Mouse (Mus musculus): ENCODE results near the gene Numa1.
"Not testable (repeated sequence)": the region's sequence is repeated elsewhere in the genome, so short reads cannot be mapped to it uniquely, and the experiment has no call there.

Gene Numa1

DNA sequence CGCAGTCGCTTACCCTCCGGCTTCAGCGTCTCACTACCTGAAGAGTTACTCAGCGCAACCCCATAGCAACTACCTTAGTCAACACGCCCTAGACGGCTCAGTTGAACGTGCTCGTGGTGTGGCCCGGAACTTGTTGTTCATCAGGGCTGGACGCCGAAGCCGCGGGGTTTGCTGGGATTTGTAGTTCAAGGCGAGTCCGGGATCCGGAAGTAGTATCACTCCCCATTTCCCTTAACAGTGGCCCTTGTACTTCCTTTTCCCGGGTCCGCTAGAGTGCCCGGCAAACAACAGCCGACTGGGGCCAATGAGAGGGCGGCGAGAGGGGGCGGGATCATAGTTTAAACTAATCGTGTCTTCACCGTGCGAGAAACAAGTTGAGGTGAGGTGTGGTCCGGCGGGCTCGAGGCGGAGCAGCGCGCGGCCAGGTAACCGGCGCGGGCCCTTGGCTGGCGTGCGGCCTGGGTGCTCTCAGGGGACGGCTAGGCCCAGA lies at the start of gene Numa1, which contains the start of gene Lrrc51:
Gene Numa1, plus strand, starts transcription at position 361 of the 490 bp plus-strand sequence.
Gene Lrrc51, minus strand, starts transcription at position 145 of the 490 bp plus-strand sequence.
- DNase-seq (ENCODE audit: low spot score): peak; percentile 98

DNA sequence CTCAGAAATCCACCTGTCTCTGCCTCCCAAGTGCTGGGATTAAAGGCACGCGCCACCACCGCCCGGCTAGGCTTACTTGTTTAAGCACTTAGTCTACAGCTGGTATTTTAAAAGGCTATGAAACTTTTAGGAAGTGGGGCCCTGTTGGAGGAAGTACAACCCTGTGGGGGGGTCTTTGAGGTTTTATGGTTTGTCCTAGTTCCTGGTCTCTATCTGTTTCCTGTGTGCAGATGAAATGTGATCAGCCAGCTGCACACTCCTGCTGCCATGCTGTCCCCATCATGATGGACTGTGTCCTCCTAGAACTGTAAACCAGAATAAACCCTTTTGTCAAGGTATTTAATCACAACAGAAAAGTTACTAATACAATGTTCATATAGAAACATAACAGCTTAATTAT lies 49.8 kb upstream of the Numa1 start:
- DNase-seq (ENCODE audit: low spot score): no peak

GRCm38 (mm10) chr7:101886274-101886673 lies 47.6 kb upstream of the Numa1 start:
- DNase-seq (ENCODE audit: low spot score): no peak

DNA sequence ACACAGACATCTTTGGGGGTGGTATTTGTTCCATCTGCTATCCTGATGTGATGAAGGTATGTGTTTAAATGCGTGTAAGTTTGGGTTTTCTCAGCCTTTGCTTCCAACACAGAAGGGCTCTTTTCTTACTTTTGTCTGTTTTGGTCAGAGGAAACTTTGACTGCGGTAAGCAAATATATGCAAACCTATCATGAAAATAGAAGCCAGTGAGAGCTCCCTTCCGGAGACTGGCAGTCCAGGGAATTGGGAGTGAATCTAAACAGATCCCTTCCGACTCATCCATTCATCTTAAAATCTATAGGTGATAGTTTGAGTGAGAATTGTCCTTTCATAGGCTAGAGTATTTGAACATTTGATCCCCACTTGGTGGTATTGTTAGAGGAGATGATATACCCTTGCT lies 45.5 kb upstream of the Numa1 start:
- DNase-seq (ENCODE audit: low spot score): no peak

GRCm38 (mm10) chr7:101895695-101896094 lies 38.2 kb upstream of the Numa1 start:
- DNase-seq (ENCODE audit: low spot score): no peak

DNA sequence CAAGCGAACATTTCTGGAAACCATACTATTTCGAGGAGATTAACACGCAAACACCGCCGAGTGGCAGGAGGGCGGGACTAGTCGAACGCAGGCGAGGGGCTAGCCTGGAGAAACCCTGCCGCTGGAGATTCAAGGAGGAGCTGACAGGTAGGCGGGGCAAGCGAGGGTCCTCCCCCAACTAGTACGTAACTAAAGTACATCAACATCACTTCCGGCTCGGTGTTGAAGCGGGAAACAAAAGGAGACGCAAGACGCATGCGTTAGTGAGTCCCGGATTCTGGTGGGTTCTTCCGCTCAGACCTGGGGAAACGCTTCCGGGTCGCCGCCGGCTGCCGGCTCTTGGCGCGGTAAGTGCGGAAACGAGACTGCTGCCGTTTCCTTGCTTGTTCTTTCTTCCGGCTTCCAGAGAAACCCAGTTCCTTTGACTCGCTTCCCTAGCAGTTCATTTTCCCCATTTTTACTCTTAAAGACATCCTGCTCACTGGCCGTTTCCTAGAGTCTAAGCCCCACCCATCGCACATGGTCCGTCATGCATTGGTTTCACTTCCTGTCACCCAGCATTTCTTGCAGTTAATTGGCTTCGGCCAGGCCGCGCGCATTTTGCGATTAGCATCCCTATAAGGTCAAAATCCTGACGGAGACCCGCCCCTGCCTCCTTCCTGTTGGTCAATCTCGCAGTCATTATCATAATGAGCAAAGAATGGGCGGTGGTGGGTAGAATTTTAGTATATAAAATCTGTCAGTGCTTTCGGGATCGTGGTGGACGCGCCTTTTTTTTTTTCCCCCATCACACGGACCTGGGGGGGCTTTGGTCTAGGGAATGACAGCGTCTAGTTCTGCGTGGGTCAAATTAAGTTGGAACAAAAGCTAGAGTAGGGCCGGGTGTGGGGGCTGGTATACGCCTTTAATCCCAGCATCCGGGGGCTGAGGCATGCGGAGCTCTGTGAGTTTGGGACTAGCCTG lies 37.5 kb upstream of the Numa1 start:
- peak; percentile 100 for DNase-seq (ENCODE audit: low spot score)

GRCm38 (mm10) chr7:101900331-101901097 lies 33.4 kb upstream of the Numa1 start:
- no peak for DNase-seq (ENCODE audit: low spot score)

GRCm38 (mm10) chr7:101901969-101902368 lies 31.9 kb upstream of the Numa1 start:
- DNase-seq (ENCODE audit: low spot score): no peak

DNA sequence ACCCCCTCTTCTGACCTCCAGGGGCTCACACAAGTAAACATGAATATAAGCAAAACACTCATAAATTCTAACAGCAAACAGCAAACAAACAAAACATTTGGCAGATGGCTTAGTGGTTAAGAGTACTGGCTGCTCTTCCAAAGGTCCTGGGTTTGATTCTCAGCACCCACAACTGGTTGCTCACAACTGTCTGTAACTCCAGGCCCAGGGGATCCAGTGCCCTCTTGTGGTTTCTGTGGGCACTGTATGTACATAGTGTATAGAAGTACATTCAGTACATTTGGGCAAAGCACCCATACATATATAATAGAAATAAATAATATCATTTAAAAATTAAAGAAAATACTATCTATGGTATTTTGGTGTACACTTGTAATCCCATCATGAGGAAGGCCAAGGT lies 31.1 kb upstream of the Numa1 start:
- DNase-seq (ENCODE audit: low spot score): no peak

DNA sequence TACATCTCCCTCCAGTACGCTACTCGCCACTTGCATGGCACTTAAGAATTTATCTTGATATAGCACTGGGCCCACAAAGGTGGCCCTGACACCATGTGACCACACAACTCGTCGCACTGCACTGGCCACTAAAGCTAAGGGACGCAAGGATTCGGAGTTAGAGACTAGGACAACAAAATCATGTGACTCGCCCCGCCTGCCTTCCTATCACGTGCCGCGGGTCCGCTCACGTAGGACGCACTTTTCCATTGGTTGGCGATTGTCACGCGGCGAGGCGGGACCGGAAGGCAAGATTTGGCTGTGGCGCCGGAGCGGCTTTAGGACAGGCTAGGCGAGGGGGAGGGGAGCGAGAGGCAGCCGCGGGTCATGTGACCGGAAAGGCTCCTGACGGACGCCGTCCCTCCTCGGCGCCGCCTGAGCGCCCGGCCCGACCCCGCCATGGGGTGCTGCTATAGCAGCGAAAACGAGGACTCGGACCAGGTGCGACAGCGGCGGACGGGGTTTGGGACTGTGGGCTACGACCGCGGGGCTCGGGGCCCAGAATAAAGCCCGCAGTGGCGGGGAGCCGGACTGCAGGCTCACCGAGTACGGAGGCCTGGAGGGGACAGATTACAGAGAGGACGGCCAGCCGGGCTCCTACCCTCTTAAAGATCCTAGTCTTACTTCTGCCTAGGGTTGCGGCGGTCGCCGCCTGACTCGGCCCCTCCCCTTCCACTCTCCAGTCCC lies 28.2 kb upstream of the Numa1 start, which contains the start of gene Lamtor1:
Gene Lamtor1, plus strand, starts transcription at position 344 of the 726 bp plus-strand sequence.
- DNase-seq (ENCODE audit: low spot score): peak; percentile 100

DNA sequence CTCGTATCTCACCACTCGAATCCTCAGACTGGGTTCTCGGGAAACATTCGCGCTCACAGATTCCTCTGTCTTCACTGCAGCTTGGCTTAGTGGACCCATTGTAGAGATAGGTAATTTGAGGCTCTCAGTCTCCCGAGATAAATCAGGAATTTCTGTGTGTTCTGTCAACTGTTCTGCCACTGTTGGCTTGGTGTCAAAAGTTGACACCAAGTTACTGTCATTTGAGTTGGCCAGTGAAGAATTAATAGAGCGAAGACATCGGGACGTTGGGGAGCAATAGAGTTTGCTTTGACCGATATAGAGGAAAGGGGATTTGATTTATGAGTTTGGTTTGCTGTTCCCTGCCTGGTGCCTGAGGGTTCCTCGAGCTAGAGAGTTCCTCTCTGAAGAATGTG lies 27.6 kb upstream of the Numa1 start, which contains the start of gene Tomt:
Gene Tomt, minus strand, starts transcription at position 73 of the 395 bp plus-strand sequence.
- no peak for DNase-seq (ENCODE audit: low spot score)

GRCm38 (mm10) chr7:101906696-101907095 lies 27.2 kb upstream of the Numa1 start:
- no peak for DNase-seq (ENCODE audit: low spot score)

DNA sequence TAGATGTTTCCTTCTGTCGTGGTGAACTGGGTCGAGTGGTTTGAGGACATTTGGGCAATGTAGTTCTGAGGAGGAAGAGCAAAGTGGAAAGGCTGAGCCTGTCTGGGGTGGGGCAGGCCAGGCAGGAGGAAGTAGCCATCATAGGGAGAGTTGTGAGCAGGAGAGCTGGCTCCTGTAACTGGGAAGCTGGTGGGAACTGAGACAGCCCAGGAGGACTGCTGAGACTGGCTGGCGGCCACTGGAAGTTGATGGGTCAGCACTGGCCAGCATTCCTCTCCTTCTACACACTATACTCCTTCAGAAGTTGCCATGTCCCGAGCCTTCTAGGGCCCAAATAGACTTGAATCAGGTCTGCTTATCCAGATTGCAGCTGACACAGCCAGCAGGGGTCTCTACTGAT lies 25.5 kb upstream of the Numa1 start:
- no peak for DNase-seq (ENCODE audit: low spot score)

DNA sequence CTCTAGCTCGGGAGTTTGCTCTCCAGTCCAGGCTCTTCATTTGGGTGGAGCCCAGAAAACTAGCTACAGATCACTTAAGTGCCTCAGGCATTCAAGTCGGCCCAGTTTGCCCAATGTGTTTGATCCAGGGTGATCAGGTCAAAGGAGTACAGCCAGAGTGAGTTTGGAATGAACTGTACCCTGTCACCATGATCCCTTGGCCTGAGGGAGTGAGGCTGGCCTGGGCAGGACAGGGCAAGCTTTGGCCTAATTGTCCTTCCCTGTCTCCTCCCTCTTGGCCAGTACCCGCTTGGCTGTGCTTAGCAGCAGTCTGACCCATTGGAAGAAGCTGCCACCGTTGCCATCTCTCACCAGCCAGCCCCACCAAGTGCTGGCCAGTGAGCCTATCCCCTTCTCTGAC lies 23.8 kb upstream of the Numa1 start:
- no peak for DNase-seq (ENCODE audit: low spot score)

- peak; percentile 24 for DNase-seq (ENCODE audit: low spot score)
Measured at GRCm38 (mm10) chr7:101911982-101912381, 21.9 kb upstream of the Numa1 start.

DNA sequence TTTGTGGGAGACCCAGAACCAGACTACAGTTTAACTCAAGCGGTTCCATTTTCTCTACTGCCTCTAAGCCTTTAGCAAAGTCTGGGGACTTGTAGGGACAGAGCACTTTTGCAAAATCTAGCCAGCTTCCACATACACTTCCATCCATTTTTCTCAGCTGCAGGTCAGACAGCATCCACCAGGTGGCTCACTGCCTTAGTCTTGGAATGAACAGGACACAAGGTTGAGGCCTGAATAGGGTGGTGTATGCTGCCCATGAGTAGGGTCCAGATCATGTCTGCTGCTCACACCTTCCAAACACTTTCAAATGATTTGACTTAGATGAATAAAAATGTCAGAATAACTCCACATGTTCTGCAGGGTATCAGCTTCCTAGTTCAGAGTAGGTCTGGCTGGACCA lies 15.8 kb upstream of the Numa1 start:
- peak; percentile 88 for DNase-seq (ENCODE audit: low spot score)

GRCm38 (mm10) chr7:101925892-101926291 lies 8.0 kb upstream of the Numa1 start:
- not testable (repeated sequence) for DNase-seq (ENCODE audit: low spot score)

DNA sequence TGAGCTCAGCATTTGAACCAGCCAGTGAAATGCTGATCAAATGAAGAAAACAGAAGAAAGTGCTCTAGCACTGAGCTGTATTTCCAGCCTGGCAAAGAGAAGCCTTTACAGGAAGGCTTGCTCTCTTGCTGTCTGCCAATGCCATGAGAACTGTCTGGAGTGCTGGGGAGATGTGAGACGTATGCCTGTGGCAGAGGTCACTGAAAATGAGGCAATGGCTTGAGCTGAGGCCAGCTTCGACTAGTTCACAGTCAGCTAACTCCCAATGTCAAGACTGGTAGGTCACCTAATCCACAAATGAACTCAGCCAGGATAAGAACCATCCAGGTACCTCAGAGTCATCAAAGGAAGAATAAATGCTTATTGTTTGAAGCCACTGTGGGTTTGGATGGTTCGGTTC lies 5.8 kb upstream of the Numa1 start:
- DNase-seq (ENCODE audit: low spot score): no peak

DNA sequence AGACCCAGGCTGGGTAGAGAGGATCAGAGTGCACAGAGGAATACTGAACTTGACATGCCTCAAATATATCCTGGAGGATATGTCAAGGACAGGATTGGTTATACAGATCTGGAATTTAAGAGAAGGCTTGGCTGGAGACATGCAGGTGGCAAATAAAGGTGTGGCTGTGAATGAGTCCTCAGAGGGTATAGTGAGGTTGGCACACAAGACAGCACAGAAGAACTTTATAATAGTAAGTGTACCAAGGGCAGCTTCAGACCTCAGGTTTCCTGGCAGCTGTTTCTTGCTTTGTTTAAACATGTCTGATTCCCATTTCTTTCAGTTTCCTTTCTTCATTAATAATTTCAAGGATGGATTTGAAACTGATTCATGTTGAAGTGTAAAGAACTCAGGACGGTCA lies 1.4 kb upstream of the Numa1 start:
- no peak for DNase-seq (ENCODE audit: low spot score)

- DNase-seq (ENCODE audit: low spot score): peak; percentile 56
Measured at GRCm38 (mm10) chr7:101933300-101933699, 611 bp upstream of the Numa1 start.

DNA sequence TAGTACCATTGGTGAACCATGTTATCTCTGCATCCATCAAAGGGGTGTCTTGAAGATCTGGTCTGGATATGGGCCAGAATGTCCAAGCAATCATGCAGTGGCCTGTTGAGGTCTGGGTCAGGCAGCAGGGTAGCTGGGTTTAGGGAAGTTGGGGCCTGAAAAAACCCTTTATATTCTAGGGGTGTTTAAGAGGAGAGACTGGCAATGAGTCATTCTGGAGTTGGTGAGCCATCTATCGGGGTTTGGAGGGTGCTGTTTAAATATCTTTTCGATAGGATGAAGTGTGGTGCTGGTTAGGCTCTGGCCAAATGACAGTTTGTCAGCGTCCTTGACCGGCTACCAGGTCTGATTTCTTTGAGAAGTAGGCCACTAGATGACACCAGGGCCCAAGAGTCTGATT lies 2.0 kb downstream of the Numa1 start:
- DNase-seq (ENCODE audit: low spot score): no peak

GRCm38 (mm10) chr7:101936996-101937395 lies 3.1 kb downstream of the Numa1 start:
- DNase-seq (ENCODE audit: low spot score): no peak
